Mouse (Mus musculus) layer of hippocampus, adult 2 months (tissue): ENCODE measurements around the gene Gm9507. TPM values are rescaled to one million over a fixed set of nuclear protein-coding genes. Genes with fewer than 3 reads are reported as not detected.
A peak's percentile ranks its signal among the peaks of the same experiment; 100 is the strongest.
"Not testable (repeated sequence)": the region's sequence is repeated elsewhere in the genome, so short reads cannot be mapped to it uniquely, and the experiment has no call there.

Experiments
- DNase-seq, 2 experiments: peaks; one replicate each; pipeline ENCODE4 v3.0.0; 2022; ENCODE audit warnings: low spot score in 2 of 2
- H3K27ac ChIP-seq: fragments of 200-600 bp; 2 replicates; pipeline ENCODE4 v1.8.1; 2022
- H3K4me3 ChIP-seq: fragments of 200-600 bp; 2 replicates; pipeline ENCODE4 v1.8.1; 2022; ENCODE audit warnings: mild to moderate bottlenecking
- CTCF ChIP-seq: fragments of 200-600 bp; conservative IDR thresholded peaks from 2 replicates; pipeline ENCODE4 v1.8.1; 2022; ENCODE audit warnings: antibody characterized with exemption, mild to moderate bottlenecking, moderate library complexity
- long read RNA-seq, 2 experiments: library from polyadenylated mRNA; stranded (forward); transcript quantifications; one replicate each; pipeline ENCODE4 v2.0.0; 2021; ENCODE audit warnings: borderline mapping rate in 2 of 2
- total RNA-seq, 2 experiments: library from RNA; stranded (reverse); gene quantifications; 2 replicates each; pipeline ENCODE4 v1.2.3; 2021

Gm9507 gene
- total RNA-seq, result not detected
- long read RNA-seq, experiment 1, result 0 reads
- long read RNA-seq, experiment 2, result 0 reads

- DNase-seq, result no peak
- no peak for TF ChIP-seq CTCF
- no peak within 1 kb of the TSS for H3K27ac ChIP-seq
- H3K4me3 ChIP-seq, result no peak within 1 kb of the TSS
Observed at GRCm38 (mm10) chr10:77811743-77812142, at the start of gene Gm9507. Gene Gm9507, minus strand, starts transcription at chr10:77811843.

DNA sequence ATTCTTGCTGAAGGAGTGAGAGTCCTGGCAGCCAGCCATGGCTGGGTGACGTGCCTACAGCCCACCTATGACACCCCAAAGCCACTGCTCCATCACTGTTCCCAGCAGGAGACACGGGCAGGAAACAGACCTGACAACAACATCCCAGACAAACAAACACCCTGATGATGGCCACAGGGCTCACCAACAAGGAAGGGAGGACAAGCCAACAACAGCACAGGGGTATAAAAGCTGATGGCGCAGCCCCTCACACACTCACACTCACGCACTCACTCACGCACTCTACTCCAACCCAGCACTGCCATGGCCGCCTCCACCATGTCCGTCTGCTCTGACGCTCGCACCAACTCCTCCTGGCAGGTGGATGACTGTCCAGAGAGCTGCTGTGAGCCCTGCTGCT lies 40.9 kb upstream of the Gm9507 start, which contains the start of gene Gm10318:
Gm10318 (plus strand) TSS at position 301 of the 400 bp plus-strand sequence.
- H3K4me3 ChIP-seq, result no peak within 1 kb of the TSS
- DNase-seq, result no peak
- H3K27ac ChIP-seq, result no peak within 1 kb of the TSS
- TF ChIP-seq CTCF, result no peak

DNA sequence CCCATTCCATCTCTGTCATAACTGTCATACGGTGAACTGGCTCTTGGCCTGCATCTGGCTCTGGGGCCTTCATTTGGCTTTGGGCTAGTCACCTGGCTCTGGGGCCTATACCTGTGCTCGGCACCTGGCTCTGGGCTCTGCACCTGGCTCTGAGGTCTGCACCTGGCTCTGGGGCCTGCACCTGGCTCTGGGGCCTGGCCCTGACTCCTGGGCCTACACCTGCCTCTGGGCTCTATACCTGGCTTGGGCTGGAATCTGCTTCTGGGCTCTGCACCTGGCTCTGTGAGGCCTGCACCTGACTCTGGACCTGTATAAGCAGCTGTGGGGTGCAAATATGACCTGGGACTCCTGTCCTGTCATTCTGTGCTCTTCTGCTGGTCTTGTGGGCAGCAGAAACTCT lies 35.9 kb upstream of the Gm9507 start:
- Histone ChIP-seq H3K4me3 (no peak overlapping the region), H3K27ac (no peak overlapping the region)
- TF ChIP-seq CTCF, result no peak
- DNase-seq, result no peak

DNA sequence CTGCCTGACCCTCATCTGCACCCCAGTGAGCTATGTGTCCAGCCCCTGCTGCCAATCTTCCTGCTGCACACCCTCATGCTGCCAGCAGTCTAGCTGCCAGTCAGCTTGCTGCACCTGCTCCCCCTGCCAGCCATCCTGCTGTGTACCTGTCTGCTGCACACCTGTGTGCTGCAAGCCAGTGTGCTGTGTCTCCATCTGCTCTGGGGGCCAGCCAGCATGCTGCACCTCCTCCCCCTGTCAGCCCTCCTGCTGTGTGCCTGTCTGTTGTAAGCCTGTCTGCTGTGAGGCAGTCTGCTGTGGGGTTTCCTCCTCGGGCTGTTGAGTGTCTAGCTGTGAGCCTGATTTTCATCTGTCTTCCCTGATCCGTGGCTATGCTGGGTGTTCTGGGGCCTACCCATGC lies 35.3 kb upstream of the Gm9507 start:
- TF ChIP-seq CTCF, result no peak
- H3K27ac ChIP-seq, result no peak overlapping the region
- no peak overlapping the region for H3K4me3 ChIP-seq
- DNase-seq, result no peak

DNA sequence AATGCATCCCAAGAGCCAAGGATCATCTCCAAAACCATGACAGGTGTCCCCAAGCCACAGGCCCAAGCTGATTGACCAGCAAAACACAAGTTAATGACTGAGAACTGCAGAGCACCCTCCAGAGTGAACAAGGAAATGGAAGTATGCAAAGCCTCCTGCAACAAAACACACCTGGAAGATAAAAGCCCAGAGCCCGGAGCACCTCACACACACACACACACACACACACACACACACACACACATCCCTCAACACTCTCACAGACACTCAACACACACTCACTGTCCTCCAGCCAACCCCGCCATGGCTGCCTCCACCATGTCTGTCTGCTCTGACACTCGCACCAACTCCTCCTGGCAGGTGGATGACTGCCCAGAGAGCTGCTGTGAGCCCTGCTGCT lies 34.9 kb upstream of the Gm9507 start, which contains the start of gene Gm36176:
Gm36176 (plus strand) TSS at position 301 of the 400 bp plus-strand sequence.
- no peak for TF ChIP-seq CTCF
- no peak for DNase-seq
- Histone ChIP-seq H3K4me3 (no peak within 1 kb of the TSS), H3K27ac (no peak within 1 kb of the TSS)

DNA sequence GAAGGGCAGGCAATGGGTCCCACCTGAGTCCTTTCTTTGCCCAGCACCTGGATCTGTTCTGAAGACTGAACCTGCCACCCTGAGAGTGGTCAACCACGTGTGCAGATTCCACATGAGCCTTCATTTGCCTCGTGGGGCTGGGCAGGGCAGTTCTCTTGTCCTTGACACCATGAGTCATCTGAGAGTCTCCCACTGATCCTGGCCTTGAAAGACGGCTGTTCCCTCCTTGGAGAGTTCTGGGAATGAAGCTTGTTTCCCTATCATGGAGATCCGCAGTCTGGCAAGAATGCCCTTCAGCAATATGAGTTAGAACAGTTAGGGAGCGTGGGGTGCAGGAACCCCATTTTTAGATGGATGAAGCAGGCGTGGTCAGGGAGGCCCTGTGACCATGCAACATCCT lies 27.4 kb upstream of the Gm9507 start:
- Histone ChIP-seq H3K27ac (no peak overlapping the region), H3K4me3 (no peak overlapping the region)
- TF ChIP-seq CTCF, result no peak
- no peak for DNase-seq

- no peak for TF ChIP-seq CTCF
- Histone ChIP-seq H3K27ac (no peak within 1 kb of the TSS), H3K4me3 (no peak within 1 kb of the TSS)
- no peak for DNase-seq
Observed at GRCm38 (mm10) chr10:77835647-77836046, 24.0 kb upstream of the Gm9507 start, which contains the start of gene Krtap10-10. Gene Krtap10-10, plus strand, starts transcription at chr10:77835947.

- H3K4me3 ChIP-seq, result no peak within 1 kb of the TSS
- no peak for DNase-seq
- no peak for TF ChIP-seq CTCF
Observed at GRCm38 (mm10) chr10:77826951-77827350, 15.3 kb upstream of the Gm9507 start, which contains the start of gene Krtap10-4. Gene Krtap10-4, minus strand, starts transcription at chr10:77827095.

DNA sequence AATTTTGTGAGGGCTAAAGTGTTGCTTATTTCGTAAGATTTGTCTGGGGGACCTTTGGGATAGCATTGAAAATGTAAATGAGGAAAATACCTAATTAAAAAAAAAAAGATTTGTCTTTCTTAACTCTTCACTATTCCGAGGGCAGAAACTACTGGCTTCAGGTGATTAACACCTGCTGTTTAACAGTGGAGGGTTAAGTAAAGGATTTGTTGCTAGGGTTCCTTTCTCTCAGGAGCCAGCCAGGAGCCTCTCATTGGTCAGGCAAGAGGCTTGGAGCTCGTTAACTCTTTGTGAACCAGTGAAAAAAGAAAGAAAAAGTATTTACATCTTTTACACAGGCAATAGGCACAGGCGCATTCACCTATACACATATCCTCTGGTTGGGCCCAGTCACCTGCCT lies 7.6 kb upstream of the Gm9507 start:
- no peak for TF ChIP-seq CTCF
- Histone ChIP-seq H3K27ac (no peak overlapping the region), H3K4me3 (no peak overlapping the region)
- no peak for DNase-seq

More at GRCm38 (mm10) chr10:77826951-77827350, 15.3 kb upstream of the Gm9507 start, which contains the start of gene Krtap10-4:
- no peak within 1 kb of the TSS for H3K27ac ChIP-seq

DNA sequence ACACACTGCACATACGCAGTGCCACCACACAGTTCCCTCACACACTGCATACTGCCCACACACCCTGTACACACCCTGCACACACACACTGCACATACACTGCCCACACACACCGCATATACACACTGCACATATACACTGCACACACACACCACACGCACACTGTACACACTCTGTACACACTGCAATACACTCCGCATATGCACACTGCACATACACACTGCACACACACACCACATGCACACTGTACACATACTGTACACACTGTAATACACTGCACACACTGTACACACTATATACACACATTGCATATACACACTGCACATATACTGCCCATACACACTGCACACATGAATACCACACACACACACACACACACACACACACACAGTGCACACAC lies 6.9 kb upstream of the Gm9507 start:
- H3K27ac ChIP-seq, result no peak overlapping the region
- no peak overlapping the region for H3K4me3 ChIP-seq
- TF ChIP-seq CTCF, result no peak
- no peak for DNase-seq

- peak; percentile 72 for TF ChIP-seq CTCF
- no peak for DNase-seq
- no peak overlapping the region for H3K4me3 ChIP-seq
- no peak overlapping the region for H3K27ac ChIP-seq
Observed at GRCm38 (mm10) chr10:77815514-77815913, 3.9 kb upstream of the Gm9507 start.

GRCm38 (mm10) chr10:77814382-77814781 lies 2.7 kb upstream of the Gm9507 start, which contains the start of gene Gm2696:
Gene Gm2696, plus strand, starts transcription at chr10:77814682.
- TF ChIP-seq CTCF, result no peak
- no peak for DNase-seq
- Histone ChIP-seq H3K27ac (no peak within 1 kb of the TSS), H3K4me3 (no peak within 1 kb of the TSS)

DNA sequence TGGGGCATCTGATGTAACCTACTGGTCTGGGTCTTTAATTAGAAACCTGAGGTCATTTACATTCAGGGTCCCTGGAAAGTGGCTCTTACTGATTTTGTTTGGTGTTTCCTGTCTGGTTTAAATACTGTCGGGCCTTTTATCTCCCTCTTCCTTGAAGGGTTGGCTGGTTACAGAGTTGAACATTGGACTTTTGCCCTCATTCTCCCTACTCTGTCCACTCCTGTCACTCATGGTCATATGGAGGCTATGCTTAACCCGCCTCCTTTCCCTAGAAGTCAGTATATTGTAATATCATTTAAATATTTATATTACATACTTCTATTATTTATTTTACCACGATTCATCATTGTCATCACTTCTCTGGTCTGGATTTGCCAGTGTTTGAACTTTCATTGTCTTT lies 7.5 kb downstream of the Gm9507 start:
- no peak for TF ChIP-seq CTCF
- Histone ChIP-seq H3K4me3 (no peak overlapping the region), H3K27ac (no peak overlapping the region)
- DNase-seq, result no peak

GRCm38 (mm10) chr10:77798921-77799508 lies 12.6 kb downstream of the Gm9507 start, which contains the start of gene Gm19668:
Gene Gm19668, minus strand, starts transcription at chr10:77799133.
- TF ChIP-seq CTCF, result no peak
- DNase-seq, result no peak
- H3K4me3 ChIP-seq, result no peak within 1 kb of the TSS
- H3K27ac ChIP-seq, result no peak within 1 kb of the TSS

DNA sequence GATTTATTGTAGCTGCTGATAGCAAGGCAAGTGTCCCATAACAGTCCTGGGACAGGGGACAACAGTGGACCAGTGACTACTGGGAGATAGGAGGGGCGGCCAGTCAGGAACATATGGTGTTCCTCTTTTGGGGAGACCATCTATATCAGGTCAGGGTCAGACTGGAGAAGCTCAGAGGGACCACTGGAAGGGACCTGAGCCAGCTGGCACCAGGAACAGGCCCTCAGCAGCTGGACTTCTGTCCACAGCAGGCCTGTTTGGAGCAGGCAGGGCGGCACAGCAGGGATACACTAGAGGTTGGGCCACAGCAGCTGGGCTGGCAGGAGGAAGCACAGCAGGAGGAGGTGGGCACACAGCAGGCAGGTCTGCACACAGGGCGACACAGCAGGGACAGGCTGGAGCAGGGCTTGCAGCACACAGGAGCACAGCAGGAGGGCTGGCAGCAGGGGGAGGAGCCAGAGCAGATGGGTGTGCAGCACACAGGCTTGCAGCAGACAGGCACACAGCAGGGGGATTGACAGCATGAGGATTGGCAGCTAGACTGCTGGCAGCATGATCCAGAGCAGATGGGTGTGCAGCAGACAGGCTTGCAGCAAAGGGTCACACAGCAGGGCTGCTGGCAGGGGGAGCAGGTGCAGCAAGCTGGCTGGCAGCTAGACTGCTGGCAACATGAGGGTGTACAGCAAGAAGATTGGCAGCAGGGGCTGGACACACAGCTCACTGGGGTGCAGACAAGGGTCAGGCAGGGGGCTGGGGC lies 13.3 kb downstream of the Gm9507 start:
- H3K4me3 ChIP-seq, DNase-seq, H3K27ac ChIP-seq: not testable (repeated sequence)
